Mouse (Mus musculus): Measurements from ENCODE around the gene Efemp2.
"Not testable (repeated sequence)": the region's sequence is repeated elsewhere in the genome, so short reads cannot be mapped to it uniquely, and the experiment has no call there.

The Efemp2 gene

DNA sequence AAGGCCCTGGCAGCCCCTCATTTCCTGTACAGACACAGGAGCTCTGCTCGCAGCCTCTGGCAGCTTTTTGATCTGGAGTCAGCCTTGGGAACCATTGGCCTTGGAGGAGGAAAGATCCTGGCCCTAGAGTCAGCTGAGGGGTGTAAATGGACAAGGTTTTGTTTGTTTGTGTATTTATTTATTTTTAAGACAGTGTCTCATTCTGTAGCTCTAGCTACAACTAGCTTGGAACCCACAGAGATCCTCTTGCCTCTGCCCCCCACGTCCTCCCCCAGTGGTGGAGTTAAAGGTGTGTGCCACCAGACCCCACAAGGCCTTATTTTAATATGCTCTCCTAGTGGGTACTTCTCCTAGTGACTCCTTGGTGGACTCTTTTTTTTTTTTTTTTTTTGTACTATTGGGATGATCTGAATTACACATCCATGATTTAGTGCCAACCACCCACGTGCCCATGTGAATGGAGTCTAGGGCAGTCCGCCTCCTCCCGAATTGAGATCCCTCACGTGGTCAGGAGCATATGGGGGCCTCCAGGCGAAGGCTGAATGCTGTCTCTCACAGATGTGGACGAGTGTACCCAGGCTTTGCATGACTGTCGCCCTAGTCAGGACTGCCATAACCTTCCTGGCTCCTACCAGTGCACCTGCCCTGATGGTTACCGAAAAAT, 3.4 kb downstream of the Efemp2 start:
- DNase-seq (ENCODE audit: low read depth, low spot score): no peak

GRCm38 (mm10) chr19:5477668-5478300, 4.0 kb downstream of the Efemp2 start:
- DNase-seq (ENCODE audit: low read depth, low spot score): no peak

DNA sequence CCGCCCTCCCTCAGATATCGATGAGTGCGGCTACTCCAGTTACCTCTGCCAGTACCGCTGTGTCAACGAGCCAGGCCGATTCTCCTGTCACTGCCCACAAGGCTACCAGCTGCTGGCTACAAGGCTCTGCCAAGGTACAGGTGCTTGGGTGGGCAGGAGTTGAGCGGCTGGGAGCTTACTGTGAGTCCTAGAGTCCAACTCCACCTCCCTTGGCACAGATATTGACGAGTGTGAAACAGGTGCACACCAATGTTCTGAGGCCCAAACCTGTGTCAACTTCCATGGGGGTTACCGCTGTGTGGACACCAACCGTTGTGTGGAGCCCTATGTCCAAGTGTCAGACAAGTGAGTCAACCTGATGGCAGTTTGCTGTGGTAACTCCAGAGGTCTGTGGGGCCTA, 6.3 kb downstream of the Efemp2 start:
- no peak for DNase-seq (ENCODE audit: low read depth, low spot score)

- DNase-seq (ENCODE audit: low read depth, low spot score): no peak
Observed at GRCm38 (mm10) chr19:5481398-5481797, 7.6 kb downstream of the Efemp2 start.

- no peak for DNase-seq (ENCODE audit: low read depth, low spot score)
Observed at GRCm38 (mm10) chr19:5483386-5484359, 9.9 kb downstream of the Efemp2 start.

- no peak for DNase-seq (ENCODE audit: low read depth, low spot score)
Observed at GRCm38 (mm10) chr19:5484496-5484895, 10.7 kb downstream of the Efemp2 start.

DNA sequence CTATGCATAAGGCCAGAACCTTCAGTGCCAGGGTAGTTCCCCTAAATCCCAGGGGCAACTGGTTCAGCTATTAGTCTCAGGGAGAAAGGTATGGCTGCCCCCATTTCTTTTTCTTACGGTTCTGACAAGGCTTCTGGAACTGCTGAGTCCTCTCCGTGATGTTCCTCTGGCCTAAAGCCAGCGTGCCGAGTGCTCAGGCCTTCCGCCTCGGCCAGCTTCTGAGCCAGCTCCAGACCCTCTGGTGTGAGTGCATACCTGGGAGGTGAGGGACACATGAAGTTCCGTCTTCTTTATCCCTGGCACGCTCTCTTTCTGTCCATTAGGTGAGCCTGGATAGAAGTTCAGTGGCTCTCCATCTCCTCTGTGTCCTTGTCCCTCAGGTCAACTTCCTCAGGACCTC, 11.6 kb downstream of the Efemp2 start:
- no peak for DNase-seq (ENCODE audit: low read depth, low spot score)

DNA sequence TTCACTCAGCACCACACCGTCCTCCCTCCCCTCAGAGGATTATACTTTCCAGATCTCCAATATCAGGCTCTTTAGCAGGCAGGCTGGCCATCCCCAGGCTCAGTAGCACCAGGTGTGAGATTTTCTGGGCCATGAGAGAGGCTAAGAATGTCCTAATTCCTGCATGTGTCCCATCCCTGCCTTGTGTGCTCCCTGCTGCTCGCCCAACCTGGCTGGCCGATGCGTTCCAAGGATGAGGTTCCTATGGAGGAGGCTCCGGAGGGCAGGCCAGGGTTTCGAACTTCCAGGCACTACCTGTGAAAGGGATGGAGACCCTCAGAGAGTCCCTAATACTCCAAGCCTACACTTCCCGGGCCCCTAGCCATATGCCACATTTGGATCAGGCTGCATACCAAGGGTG, 12.1 kb downstream of the Efemp2 start:
- no peak for DNase-seq (ENCODE audit: low read depth, low spot score)

- no peak for DNase-seq (ENCODE audit: low read depth, low spot score)
Observed at GRCm38 (mm10) chr19:5486286-5486685, 12.5 kb downstream of the Efemp2 start.

GRCm38 (mm10) chr19:5486771-5487170, 13.0 kb downstream of the Efemp2 start:
- no peak for DNase-seq (ENCODE audit: low read depth, low spot score)

DNA sequence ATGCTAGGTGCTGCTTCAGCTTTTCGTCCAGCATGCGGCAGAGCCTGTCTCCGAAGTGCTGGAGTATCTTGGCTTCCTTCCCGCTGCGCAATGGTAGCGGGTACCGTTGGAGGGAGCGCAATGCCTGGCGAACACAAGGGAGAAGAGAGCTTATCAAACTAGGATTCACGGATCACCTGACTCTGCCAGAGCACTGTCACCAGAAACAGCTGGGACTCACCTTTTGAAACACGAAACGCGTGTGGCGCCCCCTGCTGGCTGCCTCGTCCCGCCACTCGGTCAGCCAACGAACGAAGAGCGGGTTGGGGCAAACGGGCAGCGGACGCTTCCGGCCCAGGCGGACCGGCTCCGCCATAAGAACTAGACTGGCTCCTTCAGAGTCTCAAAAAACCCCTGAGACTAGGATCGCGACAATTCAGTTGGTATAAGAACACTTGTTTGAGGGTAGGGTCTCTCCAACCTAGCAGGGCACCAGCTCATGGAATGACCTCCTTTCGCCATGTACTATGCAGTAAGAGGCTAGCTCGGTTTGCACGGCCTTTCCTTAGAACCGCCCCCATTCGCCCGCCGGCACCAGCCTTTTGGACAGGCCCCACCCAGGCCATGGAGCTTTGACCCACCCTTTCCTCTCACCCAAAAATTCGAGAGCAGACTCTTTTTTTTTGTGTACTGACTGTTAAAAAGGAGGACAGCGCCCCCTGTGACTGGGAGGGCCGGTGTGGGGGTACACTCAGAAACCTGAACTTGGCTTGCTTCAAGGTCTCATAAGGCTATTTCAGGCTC, 14.2 kb downstream of the Efemp2 start, which contains the start of gene Mus81:
Gene Mus81, minus strand, starts transcription at position 635 of the 783 bp plus-strand sequence.
- DNase-seq (ENCODE audit: low read depth, low spot score): peak; percentile 88

DNA sequence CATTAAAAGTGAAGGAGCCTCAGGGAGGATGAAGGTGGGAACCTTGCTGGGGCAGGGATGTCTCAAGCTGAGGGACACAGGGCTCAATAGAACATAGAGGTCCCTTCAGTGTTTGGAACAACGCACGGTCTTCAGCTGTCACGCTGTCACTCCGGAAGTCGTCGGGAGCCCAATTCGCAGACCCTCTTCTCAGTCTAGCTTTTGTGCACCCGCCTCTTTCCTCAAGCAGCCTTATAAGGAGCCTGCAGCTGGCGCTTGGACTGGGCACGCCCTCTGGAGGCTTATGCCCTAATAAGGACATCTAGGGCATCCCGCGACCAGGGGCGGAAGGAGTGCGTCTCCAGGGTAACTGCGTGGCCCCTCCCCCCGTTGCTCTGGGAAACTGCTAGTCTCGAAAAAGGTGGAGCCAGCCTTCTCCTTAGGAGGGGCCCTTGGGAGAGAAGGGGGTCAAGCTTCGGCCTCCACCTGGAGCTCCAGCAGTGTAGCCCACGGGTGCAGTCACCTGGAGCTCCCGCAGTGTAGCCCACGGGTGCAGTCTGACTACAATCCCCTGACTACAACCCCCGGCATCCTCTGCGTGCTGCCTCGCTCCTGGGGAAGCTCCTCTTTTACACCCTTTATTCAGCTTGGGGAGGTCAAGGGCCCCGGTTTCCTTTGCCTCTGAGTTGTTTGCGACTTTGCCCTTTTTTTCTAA, 15.3 kb downstream of the Efemp2 start:
- DNase-seq (ENCODE audit: low read depth, low spot score): peak; percentile 95

- DNase-seq (ENCODE audit: low read depth, low spot score): not testable (repeated sequence)
Observed at GRCm38 (mm10) chr19:5489721-5490120, 16.0 kb downstream of the Efemp2 start.

- DNase-seq (ENCODE audit: low read depth, low spot score): peak; percentile 84
Observed at GRCm38 (mm10) chr19:5490313-5490897, 16.7 kb downstream of the Efemp2 start, which contains the start of gene Cfl1. TSS of gene Cfl1 (plus strand) at chr19:5490455.

GRCm38 (mm10) chr19:5490898-5491708, 17.3 kb downstream of the Efemp2 start:
- DNase-seq (ENCODE audit: low read depth, low spot score): peak; percentile 68

- no peak for DNase-seq (ENCODE audit: low read depth, low spot score)
Observed at GRCm38 (mm10) chr19:5492641-5493040, 18.9 kb downstream of the Efemp2 start.

DNA sequence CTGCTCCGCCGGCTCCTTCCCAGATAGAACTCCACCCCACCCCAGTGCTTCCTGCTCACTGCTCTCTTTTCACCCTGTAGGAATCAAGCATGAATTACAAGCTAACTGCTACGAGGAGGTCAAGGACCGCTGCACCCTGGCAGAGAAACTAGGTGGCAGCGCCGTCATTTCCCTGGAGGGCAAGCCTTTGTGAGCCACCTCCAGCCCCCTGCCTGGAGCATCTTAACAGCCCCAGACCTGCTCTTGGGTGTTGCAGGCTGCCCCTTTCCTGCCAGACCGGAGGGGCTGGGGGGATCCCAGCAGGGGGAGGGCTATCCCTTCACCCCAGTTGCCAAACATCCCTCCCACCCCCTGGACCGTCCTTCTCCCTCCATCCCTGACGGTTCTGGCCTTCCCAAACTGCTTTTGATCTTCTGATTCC, 19.6 kb downstream of the Efemp2 start:
- not testable (repeated sequence) for DNase-seq (ENCODE audit: low read depth, low spot score)

GRCm38 (mm10) chr19:5494314-5494713, 20.6 kb downstream of the Efemp2 start:
- no peak for DNase-seq (ENCODE audit: low read depth, low spot score)

- no peak for DNase-seq (ENCODE audit: low read depth, low spot score)
Observed at GRCm38 (mm10) chr19:5495353-5496051, 21.7 kb downstream of the Efemp2 start.

All from c-Kit-negative CD71-positive TER-119-positive erythroid progenitor cells, embryonic 14.5 days (primary cell).